Mouse (Mus musculus) mouse embryonic stem cell (cell line): Measurements from ENCODE around the gene Slc27a2.

Experiments
- in situ Hi-C, 2 experiments: fragments of 300-500 bp; cut with MboI; formaldehyde crosslinking; loops; 1 replicate in 1 of 2; 3 replicates in 1 of 2; pipeline ENCODE4 v1.14.3; 2019 to 2020; ENCODE audit warnings: low sequenced_read_pairs in 2 of 2, low pct_unique_long_range_greater_than_20kb in 1 of 2, mixed read lengths in 1 of 2; ENCODE audit not compliant: unreplicated experiment in 1 of 2

Slc27a2 gene

GRCm38 (mm10) chr2:126551244-126551890 lies 840 bp upstream of the Slc27a2 start:
- in situ Hi-C loops = no loop called here

- in situ Hi-C loops = no loop called here
Observed at GRCm38 (mm10) chr2:126551896-126552295, 311 bp upstream of the Slc27a2 start.

- in situ Hi-C loops = no loop called here
Observed at GRCm38 (mm10) chr2:126553291-126553639, 1.1 kb downstream of the Slc27a2 start.

- in situ Hi-C loops = no loop called here
Observed at GRCm38 (mm10) chr2:126555533-126555932, 3.3 kb downstream of the Slc27a2 start.

GRCm38 (mm10) chr2:126560094-126560493 lies 7.9 kb downstream of the Slc27a2 start:
- in situ Hi-C loops = no loop called here

- in situ Hi-C loops = no loop called here
Observed at GRCm38 (mm10) chr2:126563411-126564105, 11.4 kb downstream of the Slc27a2 start.

- in situ Hi-C loops = no loop called here
Observed at GRCm38 (mm10) chr2:126572163-126572562, 20.0 kb downstream of the Slc27a2 start.

- in situ Hi-C loops = no loop called here
Observed at GRCm38 (mm10) chr2:126572747-126573146, 20.5 kb downstream of the Slc27a2 start.

GRCm38 (mm10) chr2:126575391-126576176 lies 23.4 kb downstream of the Slc27a2 start:
- in situ Hi-C loops = loop anchor here in 1 of 2 experiments (25.0 kb wide), 1 partner anchor 437 kb away; the partner anchor contains the start of gene Ap4e1

- in situ Hi-C loops = loop anchor here in 1 of 2 experiments (25.0 kb wide), 1 partner anchor 435 kb away; the partner anchor contains the start of gene Ap4e1
Observed at GRCm38 (mm10) chr2:126577362-126577761, 25.2 kb downstream of the Slc27a2 start.

GRCm38 (mm10) chr2:126579282-126579681 lies 27.1 kb downstream of the Slc27a2 start:
- in situ Hi-C loops = loop anchor here in 1 of 2 experiments (25.0 kb wide), 1 partner anchor 433 kb away; the partner anchor contains the start of gene Ap4e1

- in situ Hi-C loops = loop anchor here in 1 of 2 experiments (25.0 kb wide), 1 partner anchor 428 kb away; the partner anchor contains the start of gene Ap4e1
Observed at GRCm38 (mm10) chr2:126583960-126584359, 31.8 kb downstream of the Slc27a2 start.

GRCm38 (mm10) chr2:126584621-126585369 lies 32.6 kb downstream of the Slc27a2 start:
- in situ Hi-C loops = loop anchor here in 1 of 2 experiments (25.0 kb wide), 1 partner anchor 428 kb away; the partner anchor contains the start of gene Ap4e1

GRCm38 (mm10) chr2:126587468-126587867 lies 35.3 kb downstream of the Slc27a2 start:
- in situ Hi-C loops = loop anchor here in 1 of 2 experiments (25.0 kb wide), 1 partner anchor 425 kb away; the partner anchor contains the start of gene Ap4e1

GRCm38 (mm10) chr2:126591304-126591703 lies 39.1 kb downstream of the Slc27a2 start:
- in situ Hi-C loops = loop anchor here (10.0 to 25.0 kb wide), 4 partner anchors 53 to 421 kb away; partner anchors contain the start of genes Ap4e1 (in 2 of the 2) and Usp50 (in 1 of the 2)

GRCm38 (mm10) chr2:126593831-126594610 lies 41.8 kb downstream of the Slc27a2 start:
- in situ Hi-C loops = loop anchor here (10.0 to 25.0 kb wide), 4 partner anchors 51 to 418 kb away; partner anchors contain the start of genes Ap4e1 (in 2 of the 2) and Usp50 (in 1 of the 2)
